17 mouse cellular contexts compared by ENCODE assay signal in the genomic region with DNA sequence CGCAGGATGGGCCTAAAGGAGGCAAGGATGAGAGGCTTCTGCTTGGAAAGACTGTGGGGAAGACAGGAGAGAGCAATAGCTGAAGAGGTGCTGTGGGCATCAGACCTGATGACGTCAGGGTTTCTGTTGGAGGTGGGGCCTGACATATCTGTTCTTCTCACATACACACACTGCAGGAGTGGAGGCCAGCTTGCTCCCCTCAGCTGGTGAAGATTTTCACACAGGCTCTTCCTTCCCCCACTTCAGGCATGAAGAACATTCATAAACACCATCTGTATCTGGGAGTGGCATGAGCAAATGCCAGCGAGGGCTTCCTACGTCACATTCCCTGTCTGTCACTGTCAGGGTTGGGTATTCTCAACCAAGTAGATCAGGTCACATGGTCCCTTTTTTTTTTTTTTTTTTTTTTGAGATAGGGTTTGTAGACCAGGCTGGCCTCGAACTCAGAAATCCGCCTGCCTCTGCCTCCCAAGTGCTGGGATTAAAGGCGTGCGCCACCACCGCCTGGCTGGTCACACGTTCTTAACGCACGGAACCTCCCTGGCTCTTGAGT. TPM values are rescaled to one million over a fixed set of nuclear protein-coding genes. Genes with fewer than 3 reads are reported as not detected.
DNase-seq lines count a peak whose midpoint lies in the region; ATAC-seq and TF ChIP-seq lines count a peak whose summit lies in the region.
"Had no signal": no experiment of that assay in that cellular context is flagged by ENCODE, and none has a peak within 500 bp of the region (broad histone marks: within the 10 kb centered on the region; RNA-seq: fewer than 3 reads in every experiment).

No protein-coding gene starts in this region.

- no peak for TF ChIP-seq CTCF in bone marrow, adult 2 months (IDR thresholded peaks at IDR 0.05; ENCODE audit: control insufficient read depth, insufficient read depth, low read length)
- no peak for TF ChIP-seq CTCF in liver, embryonic 14.5 days (IDR thresholded peaks at IDR 0.05; ENCODE audit: low read depth)

- peak; percentile 84 for DNase-seq in heart, embryonic 10.5 days (ENCODE audit: low spot score)
- DNase-seq in heart, postnatal 4 days: no peak
- DNase-seq in c-Kit-positive CD71-positive TER-119-positive erythroid progenitor cells, embryonic 14.5 days (ENCODE audit: low spot score): peak; percentile 78
- peak; percentile 66 to 79 (median 70) for DNase-seq in liver, embryonic 14.5 days (ENCODE audit: low read depth in 3 of 3, low spot score in 3 of 3)
- no peak for DNase-seq in T-cell, adult 2 months (ENCODE audit: low spot score)
- DNase-seq: adrenal gland, postnatal 25 days; embryo, embryonic 11 days; right cerebral cortex, postnatal 4 days had no signal

- peak overlapping the region; percentile 45 for H3K9ac ChIP-seq in liver, embryonic 14.5 days (replicated peaks)
- H3K9ac ChIP-seq in kidney, embryonic 16.5 days (replicated peaks; ENCODE audit: low read length): no peak overlapping the region
- no peak overlapping the region for H3K9ac ChIP-seq in intestine, embryonic 15.5 days
- H3K9ac ChIP-seq: hindbrain, embryonic 12.5 days; neural tube, embryonic 12.5 days had no signal

- WGBS in heart, embryonic 10.5 days: 92% methylated on average over 12 of the region's 12 CpGs
- 83% methylated on average over 12 of the region's 12 CpGs for WGBS in bone marrow, adult 2 months
- 71% methylated on average over 12 of the region's 12 CpGs for WGBS in liver, embryonic 14.5 days (ENCODE audit: insufficient replicate concordance)
- WGBS in kidney, embryonic 16.5 days: 96% methylated on average over 12 of the region's 12 CpGs
- 91% methylated on average over 12 of the region's 12 CpGs for WGBS in intestine, embryonic 15.5 days

- no peak overlapping the region for H3K4me3 ChIP-seq in heart, embryonic 10.5 days
- no peak overlapping the region for H3K4me3 ChIP-seq in bone marrow, adult 2 months (replicated peaks; ENCODE audit: control insufficient read depth, low read depth, low read length)
- H3K4me3 ChIP-seq in liver, embryonic 14.5 days (ENCODE audit: insufficient read depth in 1 of 2, low read depth in 2 of 2, low read length in 2 of 2): no peak overlapping the region
- H3K4me3 ChIP-seq in kidney, embryonic 16.5 days (ENCODE audit: low read length): no peak overlapping the region
- no peak overlapping the region for H3K4me3 ChIP-seq in intestine, embryonic 15.5 days (replicated peaks)
- H3K4me3 ChIP-seq: hindbrain, embryonic 12.5 days; neural tube, embryonic 12.5 days had no signal

- no peaks in the 10 kb centered on the region for H3K9me3 ChIP-seq in heart, embryonic 10.5 days
- no peaks in the 10 kb centered on the region for H3K9me3 ChIP-seq in liver, embryonic 14.5 days (ENCODE audit: control insufficient read depth, low read length)
- H3K9me3 ChIP-seq in kidney, embryonic 16.5 days (ENCODE audit: low read length): no peaks in the 10 kb centered on the region
- no peaks in the 10 kb centered on the region for H3K9me3 ChIP-seq in intestine, embryonic 15.5 days
- H3K9me3 ChIP-seq: hindbrain, embryonic 12.5 days; neural tube, embryonic 12.5 days had no signal

- H3K36me3 ChIP-seq in heart, embryonic 10.5 days: peaks cover 58% of the 10 kb centered on the region
- peaks cover 99% of the 10 kb centered on the region for H3K36me3 ChIP-seq in liver, embryonic 14.5 days (replicated peaks; ENCODE audit: control insufficient read depth, insufficient read depth, low read depth)
- H3K36me3 ChIP-seq in kidney, embryonic 16.5 days (ENCODE audit: insufficient read depth, low read length): peaks cover 7% of the 10 kb centered on the region; the same call in 1 of the 2 replicates
- H3K36me3 ChIP-seq in intestine, embryonic 15.5 days: no peaks in the 10 kb centered on the region; the same call in none of the 2 replicates

- H3K4me1 ChIP-seq in heart, embryonic 10.5 days: peaks cover 3% of the 10 kb centered on the region; the same call in 1 of the 2 replicates
- no peaks in the 10 kb centered on the region; the same call in 1 of the 2 replicates for H3K4me1 ChIP-seq in bone marrow, adult 2 months (ENCODE audit: control insufficient read depth, insufficient read depth, low read length)
- H3K4me1 ChIP-seq in liver, embryonic 14.5 days (replicated peaks; ENCODE audit: control insufficient read depth in 2 of 2, insufficient read depth in 2 of 2, low read length in 1 of 2): peaks cover 40 to 48% of the 10 kb centered on the region in 2 experiments
- H3K4me1 ChIP-seq in kidney, embryonic 16.5 days (ENCODE audit: insufficient read depth, low read length): no peaks in the 10 kb centered on the region
- no peaks in the 10 kb centered on the region for H3K4me1 ChIP-seq in intestine, embryonic 15.5 days (replicated peaks)
- H3K4me1 ChIP-seq: hindbrain, embryonic 12.5 days; neural tube, embryonic 12.5 days had no signal

- H3K27me3 ChIP-seq in heart, embryonic 10.5 days (ENCODE audit: insufficient read depth, poor library complexity, severe bottlenecking): no peaks in the 10 kb centered on the region
- no peaks in the 10 kb centered on the region for H3K27me3 ChIP-seq in liver, embryonic 14.5 days (ENCODE audit: control insufficient read depth, insufficient read depth, low read length)
- H3K27me3 ChIP-seq in kidney, embryonic 16.5 days (ENCODE audit: insufficient read depth, low read length): no peaks in the 10 kb centered on the region
- no peaks in the 10 kb centered on the region for H3K27me3 ChIP-seq in intestine, embryonic 15.5 days (replicated peaks)
- H3K27me3 ChIP-seq: hindbrain, embryonic 12.5 days; neural tube, embryonic 12.5 days had no signal

- peak overlapping the region; percentile 49 for H3K4me2 ChIP-seq in liver, embryonic 14.5 days (ENCODE audit: low read depth)
- no peak overlapping the region for H3K4me2 ChIP-seq in kidney, embryonic 16.5 days (replicated peaks; ENCODE audit: low read depth, low read length)
- no peak overlapping the region for H3K4me2 ChIP-seq in intestine, embryonic 15.5 days (replicated peaks)
- H3K4me2 ChIP-seq: hindbrain, embryonic 12.5 days; neural tube, embryonic 12.5 days had no signal

- ATAC-seq in liver, embryonic 14.5 days (ENCODE audit: insufficient read depth): peak; percentile 79
- no peak for ATAC-seq in kidney, embryonic 16.5 days (ENCODE audit: low FRiP score, low TSS enrichment)
- ATAC-seq in intestine, embryonic 15.5 days: no peak

- no peak for TF ChIP-seq POLR2A in bone marrow, adult 2 months (IDR thresholded peaks at IDR 0.05; ENCODE audit: borderline replicate concordance, control insufficient read depth, low read depth, low read length)

- H3K27ac ChIP-seq in heart, embryonic 10.5 days: no peak overlapping the region
- 0 out of 2 replicates have a peak overlapping the region, but pooled peaks have one; percentile 2 for H3K27ac ChIP-seq in bone marrow, adult 2 months (ENCODE audit: control insufficient read depth, insufficient read depth, low read depth, low read length, poor library complexity)
- peak overlapping the region; percentile 70 for H3K27ac ChIP-seq in liver, embryonic 14.5 days
- no peak overlapping the region for H3K27ac ChIP-seq in kidney, embryonic 16.5 days (ENCODE audit: low read length)
- no peak overlapping the region for H3K27ac ChIP-seq in intestine, embryonic 15.5 days
- H3K27ac ChIP-seq: hindbrain, embryonic 12.5 days; kidney, postnatal 0 days; neural tube, embryonic 12.5 days had no signal

- no peak; the same call in 1 of the 2 replicates for TF ChIP-seq EP300 in liver, embryonic 14.5 days (IDR thresholded peaks at IDR 0.05; ENCODE audit: low read depth)

RNA-seq across cellular contexts. Expression of gene Ptdss2, which starts 23.9 kb away (rescaled TPM):
- 87.8 and 91.1 TPM in 2 replicates for polyA plus RNA-seq in heart, embryonic 10.5 days (2016; fragmentation: Nextera tagmentation; extraction: Ambion mirVana)
- 10 to 100 TPM; 40.2 to 42.5 TPM for total RNA-seq in heart, postnatal 4 days (2021)
- polyA plus RNA-seq in bone marrow, adult 2 months (2011; ENCODE audit: insufficient read depth, insufficient read length, low replicate concordance, missing spikeins): 66.7 and 84.6 TPM in 2 replicates
- 72.2 and 72.8 TPM in 2 replicates for polyA plus RNA-seq in liver, embryonic 14.5 days (2012; rRNA removed)
- polyA plus RNA-seq in liver, embryonic 14.5 days (2014; fragmentation: Nextera tagmentation; extraction: Ambion mirVana): 111 and 130 TPM in 2 replicates
- 85.5 and 86.7 TPM in 2 replicates for polyA plus RNA-seq in kidney, embryonic 16.5 days (2015; fragmentation: Nextera tagmentation; extraction: Ambion mirVana)
- polyA plus RNA-seq in intestine, embryonic 15.5 days (2015; fragmentation: Nextera tagmentation; extraction: Ambion mirVana): 58.0 and 59.7 TPM in 2 replicates

RNA-seq across cellular contexts. Expression of gene Rnh1, which starts 26.5 kb away (rescaled TPM):
- 103 and 105 TPM in 2 replicates for polyA plus RNA-seq in heart, embryonic 10.5 days (2016; fragmentation: Nextera tagmentation; extraction: Ambion mirVana)
- total RNA-seq in heart, postnatal 4 days (2021): 10 to 100 TPM; 73.9 to 84.0 TPM
- polyA plus RNA-seq in bone marrow, adult 2 months (2011; ENCODE audit: insufficient read depth, insufficient read length, low replicate concordance, missing spikeins): 17.8 and 27.6 TPM in 2 replicates
- 26.5 and 29.1 TPM in 2 replicates for polyA plus RNA-seq in liver, embryonic 14.5 days (2012; rRNA removed)
- 54.6 and 59.7 TPM in 2 replicates for polyA plus RNA-seq in liver, embryonic 14.5 days (2014; fragmentation: Nextera tagmentation; extraction: Ambion mirVana)
- 141 and 155 TPM in 2 replicates for polyA plus RNA-seq in kidney, embryonic 16.5 days (2015; fragmentation: Nextera tagmentation; extraction: Ambion mirVana)
- polyA plus RNA-seq in intestine, embryonic 15.5 days (2015; fragmentation: Nextera tagmentation; extraction: Ambion mirVana): 123 and 155 TPM in 2 replicates

RNA-seq across cellular contexts. Expression of gene Ano9, which starts 28.5 kb away (rescaled TPM):
- 0.42 and 0.97 TPM in 2 replicates for polyA plus RNA-seq in heart, embryonic 10.5 days (2016; fragmentation: Nextera tagmentation; extraction: Ambion mirVana)
- under 1 TPM in 1 of 2 experiments, not detected in 1; 0.20 TPM for total RNA-seq in heart, postnatal 4 days (2021)
- polyA plus RNA-seq in bone marrow, adult 2 months (2011; ENCODE audit: insufficient read depth, insufficient read length, low replicate concordance, missing spikeins): 2.5 TPM in 1 of 2 replicates, not detected in the other
- 0.30 and 0.53 TPM in 2 replicates for polyA plus RNA-seq in liver, embryonic 14.5 days (2012; rRNA removed)
- polyA plus RNA-seq in liver, embryonic 14.5 days (2014; fragmentation: Nextera tagmentation; extraction: Ambion mirVana): 0.24 and 0.27 TPM in 2 replicates
- polyA plus RNA-seq in kidney, embryonic 16.5 days (2015; fragmentation: Nextera tagmentation; extraction: Ambion mirVana): 8.0 and 8.6 TPM in 2 replicates
- polyA plus RNA-seq in intestine, embryonic 15.5 days (2015; fragmentation: Nextera tagmentation; extraction: Ambion mirVana): 29.5 and 35.3 TPM in 2 replicates
- total RNA-seq: gastrocnemius, postnatal 4 days; left cerebral cortex, postnatal 14 days; liver, adult 2 months had no signal
- polyA plus RNA-seq: neural tube, embryonic 12.5 days had no signal

RNA-seq across cellular contexts. Expression of gene Sigirr, which starts 45.7 kb away (rescaled TPM):
- polyA plus RNA-seq in heart, embryonic 10.5 days (2016; fragmentation: Nextera tagmentation; extraction: Ambion mirVana): 3.0 and 5.7 TPM in 2 replicates
- 1 to 10 TPM; 3.3 to 4.3 TPM for total RNA-seq in heart, postnatal 4 days (2021)
- polyA plus RNA-seq in bone marrow, adult 2 months (2011; ENCODE audit: insufficient read depth, insufficient read length, low replicate concordance, missing spikeins): 10.4 and 19.8 TPM in 2 replicates
- polyA plus RNA-seq in liver, embryonic 14.5 days (2012; rRNA removed): 9.8 and 10.8 TPM in 2 replicates
- polyA plus RNA-seq in liver, embryonic 14.5 days (2014; fragmentation: Nextera tagmentation; extraction: Ambion mirVana): 16.0 and 18.4 TPM in 2 replicates
- polyA plus RNA-seq in kidney, embryonic 16.5 days (2015; fragmentation: Nextera tagmentation; extraction: Ambion mirVana): 37.7 and 45.2 TPM in 2 replicates
- polyA plus RNA-seq in intestine, embryonic 15.5 days (2015; fragmentation: Nextera tagmentation; extraction: Ambion mirVana): 17.8 and 20.5 TPM in 2 replicates

RNA-seq across cellular contexts. Expression of gene Hras, which starts 47.7 kb away (rescaled TPM):
- polyA plus RNA-seq in heart, embryonic 10.5 days (2016; fragmentation: Nextera tagmentation; extraction: Ambion mirVana): 89.6 and 92.6 TPM in 2 replicates
- total RNA-seq in heart, postnatal 4 days (2021): 100 to 1,000 TPM; 105 to 119 TPM
- 108 and 168 TPM in 2 replicates for polyA plus RNA-seq in bone marrow, adult 2 months (2011; ENCODE audit: insufficient read depth, insufficient read length, low replicate concordance, missing spikeins)
- polyA plus RNA-seq in liver, embryonic 14.5 days (2012; rRNA removed): 50.8 and 66.8 TPM in 2 replicates
- polyA plus RNA-seq in liver, embryonic 14.5 days (2014; fragmentation: Nextera tagmentation; extraction: Ambion mirVana): 84.4 and 102 TPM in 2 replicates
- polyA plus RNA-seq in kidney, embryonic 16.5 days (2015; fragmentation: Nextera tagmentation; extraction: Ambion mirVana): 40.3 and 78.3 TPM in 2 replicates
- 92.9 and 107 TPM in 2 replicates for polyA plus RNA-seq in intestine, embryonic 15.5 days (2015; fragmentation: Nextera tagmentation; extraction: Ambion mirVana)

Comparison
In these comparisons a context has a peak if more than half of its experiments do, and no peak if none do; other contexts are left out.
1. DNase-seq: peak in heart, embryonic 10.5 days (single experiment), c-Kit-positive CD71-positive TER-119-positive erythroid progenitor cells, embryonic 14.5 days (single experiment) and liver, embryonic 14.5 days (3 of 3); none in heart, postnatal 4 days (single experiment) and T-cell, adult 2 months (single experiment).
2. H3K27ac ChIP-seq: peak in bone marrow, adult 2 months (single experiment) and liver, embryonic 14.5 days (single experiment); none in heart, embryonic 10.5 days (single experiment), kidney, embryonic 16.5 days (single experiment) and intestine, embryonic 15.5 days (single experiment).